Mouse (Mus musculus) left cerebral cortex, postnatal 36 days (tissue): ENCODE measurements around the gene Klk1b26. TPM values are rescaled to one million over a fixed set of nuclear protein-coding genes. Genes with fewer than 3 reads are reported as not detected.
A peak's percentile ranks its signal among the peaks of the same experiment; 100 is the strongest.
"Not testable (repeated sequence)": the region's sequence is repeated elsewhere in the genome, so short reads cannot be mapped to it uniquely, and the experiment has no call there.

Source experiments
- DNase-seq, 2 experiments: peaks; one replicate each; pipeline ENCODE4 v3.0.0; 2021 to 2022; ENCODE audit warnings: low spot score in 2 of 2, mixed read lengths in 1 of 2
- intact Hi-C: fragments of 180-260 bp; cut with DNase I; formaldehyde crosslinking; loops from one replicate; pipeline ENCODE4 v1.15.1; 2025
- total RNA-seq, 2 experiments: library from RNA; stranded (reverse); gene quantifications; 2 replicates each; pipeline ENCODE4 v1.2.3; 2021

Klk1b26 gene
- total RNA-seq: not detected

GRCm38 (mm10) chr7:44011868-44012267, at the start of gene Klk1b26:
Gene Klk1b26, plus strand, starts transcription at chr7:44012168.
- DNase-seq, intact Hi-C loops: not testable (repeated sequence)

DNA sequence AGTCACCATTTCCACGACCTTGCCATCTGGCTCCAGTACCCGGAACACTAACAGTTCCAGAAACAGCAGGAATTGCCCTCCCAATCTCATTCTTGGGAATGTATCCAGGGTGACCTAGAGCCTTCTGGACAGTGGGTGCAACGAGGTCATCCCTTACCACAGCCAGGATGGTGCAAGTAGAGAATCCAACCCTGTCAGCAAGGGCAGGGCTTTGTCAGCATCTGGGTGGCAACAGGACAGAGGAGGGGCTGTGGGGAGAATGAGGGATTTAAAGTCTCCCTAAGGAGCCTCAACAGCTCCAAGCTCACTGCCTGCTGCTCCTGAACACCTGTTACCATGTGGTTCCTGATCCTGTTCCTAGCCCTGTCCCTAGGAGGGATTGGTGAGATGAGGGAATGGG, 45.5 kb upstream of the Klk1b26 start, which contains the start of gene Klk1b1:
Klk1b1 (plus strand) TSS at position 301 of the 400 bp plus-strand sequence.
- intact Hi-C loops: no loop called here
- no peak for DNase-seq

DNA sequence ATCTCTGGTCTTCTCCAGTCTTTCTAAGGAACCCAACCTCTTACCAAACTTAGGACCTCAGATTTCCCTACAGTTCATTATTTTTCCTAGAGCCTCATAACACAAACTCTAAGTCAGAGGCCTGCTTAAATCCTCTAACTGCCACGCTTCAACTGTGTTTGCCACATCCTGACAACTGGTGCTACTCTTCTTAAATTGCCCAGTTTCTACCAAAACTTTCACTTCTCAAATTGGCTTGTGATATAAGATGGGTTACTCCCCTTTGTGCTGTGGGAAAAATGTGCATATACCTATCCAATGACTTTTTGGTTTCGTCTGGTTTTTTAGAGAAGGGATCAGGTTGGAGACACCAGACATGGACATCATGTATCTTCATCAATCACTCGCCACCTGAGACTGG, 44.9 kb upstream of the Klk1b26 start:
- intact Hi-C loops: no loop called here
- no peak for DNase-seq

- intact Hi-C loops: no loop called here
Measured at GRCm38 (mm10) chr7:43967612-43968011, 44.4 kb upstream of the Klk1b26 start.

DNA sequence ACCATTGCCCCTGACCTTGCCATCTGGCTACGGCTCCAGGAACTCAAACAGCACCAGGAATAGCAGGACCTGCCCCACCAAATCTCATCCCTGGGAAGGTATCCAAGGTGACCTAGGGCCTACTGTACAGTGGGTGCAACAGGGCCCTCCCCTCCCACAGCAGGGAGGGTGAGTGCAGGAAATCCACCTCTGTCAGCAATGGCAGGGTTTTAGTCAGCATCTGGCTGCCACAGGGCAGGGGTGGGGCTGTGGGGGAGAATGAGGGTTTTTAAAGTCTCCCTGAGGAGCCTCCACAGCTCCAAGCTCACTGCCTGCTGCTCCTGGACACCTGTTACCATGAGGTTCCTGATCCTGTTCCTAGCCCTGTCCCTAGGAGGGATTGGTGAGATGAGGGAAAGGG, 36.2 kb upstream of the Klk1b26 start, which contains the start of gene Klk1b9:
Klk1b9 (plus strand) TSS at position 301 of the 400 bp plus-strand sequence.
- intact Hi-C loops, DNase-seq: not testable (repeated sequence)

More at GRCm38 (mm10) chr7:43967612-43968011, 44.4 kb upstream of the Klk1b26 start:
- no peak for DNase-seq

GRCm38 (mm10) chr7:43985657-43986056, 26.3 kb upstream of the Klk1b26 start:
- DNase-seq: no peak
- intact Hi-C loops: no loop called here

DNA sequence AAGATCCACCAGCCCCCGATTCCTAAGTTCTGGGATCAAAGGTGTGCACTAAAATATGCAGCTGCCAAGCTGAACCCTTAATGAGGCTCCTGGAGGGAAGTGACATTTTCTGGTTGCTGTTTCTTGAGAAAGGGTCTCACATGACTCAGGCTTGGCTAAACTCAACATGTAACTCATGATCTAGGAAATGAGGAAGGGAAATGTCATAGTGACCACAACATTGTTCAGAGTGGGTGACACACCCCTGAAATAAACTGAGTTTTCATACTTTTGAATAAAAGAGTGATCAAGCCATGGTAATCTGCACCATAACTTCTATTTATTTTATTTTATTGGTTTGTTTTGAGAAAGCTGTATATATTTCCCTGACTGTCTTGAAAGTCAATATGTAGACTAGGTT, 17.1 kb upstream of the Klk1b26 start:
- DNase-seq, intact Hi-C loops: not testable (repeated sequence)

GRCm38 (mm10) chr7:43995577-43995976, 16.4 kb upstream of the Klk1b26 start, which contains the start of gene Klk1b11:
Gene Klk1b11, plus strand, starts transcription at chr7:43995877.
- intact Hi-C loops: not testable (repeated sequence)

DNA sequence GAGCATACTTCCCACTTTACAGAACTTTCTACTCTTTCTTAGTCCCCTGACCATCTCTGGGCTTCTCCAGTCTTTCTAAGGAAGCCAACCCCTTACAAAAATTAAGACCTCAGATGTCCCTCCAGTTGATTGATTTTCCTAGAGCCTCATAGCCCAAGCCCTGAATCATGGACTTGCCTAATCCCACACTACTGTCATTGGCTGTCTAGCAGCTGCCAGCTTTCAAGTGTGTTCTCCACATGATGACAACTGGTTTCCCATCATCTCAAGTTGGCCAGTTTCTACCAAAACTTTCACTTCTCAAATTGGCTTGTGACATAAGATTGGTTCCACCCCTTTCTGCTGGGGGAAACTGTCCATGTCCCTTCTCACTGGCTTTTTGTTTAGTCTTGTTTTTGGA, 7.1 kb upstream of the Klk1b26 start:
- no peak for DNase-seq
- intact Hi-C loops: no loop called here

More at GRCm38 (mm10) chr7:43995577-43995976, 16.4 kb upstream of the Klk1b26 start, which contains the start of gene Klk1b11:
- not testable (repeated sequence) for DNase-seq

DNA sequence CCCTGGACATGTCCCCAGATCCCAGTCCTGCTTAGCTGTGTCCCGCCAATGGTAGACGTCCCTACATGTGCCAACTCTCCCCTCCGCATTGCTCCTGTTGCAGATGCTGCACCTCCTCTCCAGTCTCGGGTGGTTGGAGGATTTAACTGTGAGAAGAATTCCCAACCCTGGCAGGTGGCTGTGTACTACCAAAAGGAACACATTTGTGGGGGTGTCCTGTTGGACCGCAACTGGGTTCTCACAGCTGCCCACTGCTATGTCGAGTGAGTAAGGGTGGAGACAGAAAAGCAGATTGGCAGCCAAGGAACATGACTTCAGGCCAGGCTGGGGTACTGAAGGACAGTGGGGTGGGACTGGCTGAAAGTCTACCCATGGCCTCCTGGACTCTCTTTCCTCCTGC, 2.7 kb downstream of the Klk1b26 start:
- intact Hi-C loops: not testable (repeated sequence)
- DNase-seq: peak; percentile 20 to 33

GRCm38 (mm10) chr7:44015071-44015470, 3.1 kb downstream of the Klk1b26 start:
- DNase-seq: peak; percentile 12 to 24
- intact Hi-C loops: no loop called here

- intact Hi-C loops, DNase-seq: not testable (repeated sequence)
Measured at GRCm38 (mm10) chr7:44051990-44052389, 40.0 kb downstream of the Klk1b26 start, which contains the start of gene Klk1b27. Gene Klk1b27, plus strand, starts transcription at chr7:44052290.

Other genes with a start within 250 kb of the Klk1b26 start
- not detected for gene Klk12, start 243.3 kb upstream of the Klk1b26 start, total RNA-seq
- gene Klk11, start 237.6 kb upstream of the Klk1b26 start, total RNA-seq: not detected
- not detected for gene Klk10, start 231.1 kb upstream of the Klk1b26 start, total RNA-seq
- not detected for gene Klk9, start 220.3 kb upstream of the Klk1b26 start, total RNA-seq
- 1 to 10 TPM; 1.3 to 3.6 TPM for gene Klk8, start 214.6 kb upstream of the Klk1b26 start, total RNA-seq
- not detected for gene Klk7, start 200.9 kb upstream of the Klk1b26 start, total RNA-seq
- 1 to 10 TPM; 1.0 to 1.8 TPM for gene Klk6, start 187.7 kb upstream of the Klk1b26 start, total RNA-seq
- not detected for gene Klk5, start 170.2 kb upstream of the Klk1b26 start, total RNA-seq
- gene Klk4, start 131.0 kb upstream of the Klk1b26 start, total RNA-seq: not detected
- not detected for gene Klk15, start 78.4 kb upstream of the Klk1b26 start, total RNA-seq
- gene Klk1b8, start 61.5 kb upstream of the Klk1b26 start, total RNA-seq: not detected
- gene Klk1b1, start 45.4 kb upstream of the Klk1b26 start, total RNA-seq: not detected
- not detected for gene Klk1b9, start 36.1 kb upstream of the Klk1b26 start, total RNA-seq
- not detected for gene Klk1b11, start 16.3 kb upstream of the Klk1b26 start, total RNA-seq
- not detected for gene Klk1b27, start 40.1 kb downstream of the Klk1b26 start, total RNA-seq
- not detected for gene Klk1b21, start 90.2 kb downstream of the Klk1b26 start, total RNA-seq
- gene Klk1b22, start 100.5 kb downstream of the Klk1b26 start, total RNA-seq: not detected
- gene Klk1b16, start 124.6 kb downstream of the Klk1b26 start, total RNA-seq: not detected
- not detected for gene Klk1b24, start 176.1 kb downstream of the Klk1b26 start, total RNA-seq
- gene Klk1b3, start 186.0 kb downstream of the Klk1b26 start, total RNA-seq: not detected
- gene Klk1b4, start 195.3 kb downstream of the Klk1b26 start, total RNA-seq: not detected
- gene Klk1b5, start 203.8 kb downstream of the Klk1b26 start, total RNA-seq: not detected
- not detected for gene Klk1, start 213.2 kb downstream of the Klk1b26 start, total RNA-seq
- not detected for gene Gm36864, start 224.0 kb downstream of the Klk1b26 start, total RNA-seq
- gene 1700028J19Rik, start 234.5 kb downstream of the Klk1b26 start, total RNA-seq: 1 to 10 TPM; 1.4 to 2.1 TPM
- 10 to 100 TPM; 70.3 to 70.5 TPM for gene 2410002F23Rik, start 234.6 kb downstream of the Klk1b26 start, total RNA-seq
- gene Acp4, start 245.2 kb downstream of the Klk1b26 start, total RNA-seq: not detected
- gene Gm15517, start 249.3 kb downstream of the Klk1b26 start, total RNA-seq: not detected